Mouse (Mus musculus) CD4-positive helper T cell, adult 2 months (primary cell): ENCODE measurements around the gene Casz1.

Experiments used
- DNase-seq: peaks from one replicate; pipeline ENCODE4 v3.0.0-alpha.2; 2012; ENCODE audit warnings: low read depth, missing footprints, low spot score

The Casz1 gene

DNA sequence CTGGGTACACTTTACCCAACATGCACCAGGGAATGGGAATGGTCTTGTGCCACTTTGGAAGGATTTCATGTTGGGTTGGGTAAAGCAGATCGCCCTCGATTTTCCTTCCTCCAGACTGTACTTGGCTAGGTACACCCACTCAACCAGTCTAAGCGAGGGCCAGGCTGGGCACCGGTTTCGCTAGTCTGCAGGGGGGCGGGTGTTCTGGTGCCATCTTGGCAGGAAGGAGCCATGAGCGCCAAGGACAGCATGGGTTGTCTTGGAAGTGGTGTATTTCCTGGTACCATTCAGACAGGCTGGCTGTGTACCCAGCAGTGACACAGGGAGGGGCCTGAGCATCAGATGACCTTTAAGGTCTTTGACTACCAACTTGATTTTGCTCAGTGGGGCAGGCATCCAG is 101.1 kb downstream of the Casz1 start:
- DNase-seq = no peak

DNA sequence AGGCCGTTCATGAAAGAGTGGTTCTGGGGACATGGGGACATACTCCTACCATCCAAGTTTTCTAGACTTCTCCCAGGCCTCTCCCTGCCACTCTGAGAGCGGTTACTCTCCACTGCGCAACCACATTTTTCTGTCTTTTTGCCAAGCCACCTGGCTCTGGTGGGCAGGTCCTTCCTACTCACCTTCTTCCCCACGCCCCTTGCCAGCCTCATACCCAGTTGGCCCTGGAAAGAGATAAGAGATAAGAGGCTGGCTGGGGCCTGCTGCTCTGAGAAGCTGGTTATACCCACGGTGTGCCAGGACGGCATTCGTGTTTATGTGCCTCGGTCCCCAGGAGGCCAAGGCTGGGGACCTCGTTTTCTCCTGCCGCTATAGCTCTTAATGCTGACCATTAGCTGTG is 102.6 kb downstream of the Casz1 start:
- DNase-seq = no peak

GRCm38 (mm10) chr4:148908214-148908681 is 104.0 kb downstream of the Casz1 start:
- peak; percentile 28 for DNase-seq

- no peak for DNase-seq
Observed at GRCm38 (mm10) chr4:148908760-148909510, 104.7 kb downstream of the Casz1 start.

DNA sequence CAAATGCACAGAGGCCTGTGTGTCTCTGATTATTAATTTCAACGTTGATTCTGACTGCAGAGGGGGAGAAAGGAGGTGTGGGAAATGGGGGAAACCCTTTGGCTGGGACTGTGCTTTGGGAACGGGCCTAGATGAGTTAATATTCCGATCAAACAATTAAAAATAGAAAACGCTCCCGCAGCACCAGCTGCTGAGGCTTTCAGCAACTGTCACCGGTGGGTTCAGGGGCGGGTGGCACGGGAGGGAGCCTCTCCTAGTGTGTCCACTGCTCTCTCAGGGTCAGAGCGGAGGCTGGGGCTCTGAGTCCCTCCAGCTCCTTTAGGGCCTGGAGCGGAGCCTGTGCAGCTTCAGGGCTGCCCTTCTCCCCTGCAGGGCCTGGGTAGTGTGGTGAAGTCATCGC is 105.3 kb downstream of the Casz1 start:
- DNase-seq = no peak

GRCm38 (mm10) chr4:148912134-148912533 is 107.9 kb downstream of the Casz1 start:
- DNase-seq = no peak

GRCm38 (mm10) chr4:148912826-148913590 is 108.8 kb downstream of the Casz1 start:
- DNase-seq = no peak

- DNase-seq = no peak
Observed at GRCm38 (mm10) chr4:148914863-148915622, 110.8 kb downstream of the Casz1 start.

GRCm38 (mm10) chr4:148915849-148916248 is 111.6 kb downstream of the Casz1 start:
- DNase-seq = no peak

- no peak for DNase-seq
Observed at GRCm38 (mm10) chr4:148918707-148919447, 114.6 kb downstream of the Casz1 start.

DNA sequence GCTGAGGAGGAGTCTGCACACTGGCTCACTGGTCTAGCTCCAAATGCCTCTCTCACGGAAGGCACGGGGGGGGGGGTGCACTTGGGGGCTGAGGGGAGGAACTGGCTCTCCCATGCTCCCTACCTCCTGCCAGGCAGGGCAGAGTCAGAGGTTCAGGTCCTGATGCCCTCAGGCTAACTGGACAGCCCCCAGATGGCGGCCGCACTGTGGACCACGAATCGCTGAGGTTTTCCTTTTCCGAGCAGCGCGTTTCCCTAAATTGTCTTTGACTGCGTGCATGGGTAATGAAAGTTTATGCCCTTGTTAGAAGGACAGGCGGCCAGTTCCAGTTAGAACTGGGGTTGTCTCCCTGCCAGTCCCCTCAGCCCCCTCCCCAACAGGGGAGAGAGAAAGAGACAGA is 116.4 kb downstream of the Casz1 start:
- DNase-seq = no peak

GRCm38 (mm10) chr4:148922221-148922700 is 118.0 kb downstream of the Casz1 start:
- no peak for DNase-seq

DNA sequence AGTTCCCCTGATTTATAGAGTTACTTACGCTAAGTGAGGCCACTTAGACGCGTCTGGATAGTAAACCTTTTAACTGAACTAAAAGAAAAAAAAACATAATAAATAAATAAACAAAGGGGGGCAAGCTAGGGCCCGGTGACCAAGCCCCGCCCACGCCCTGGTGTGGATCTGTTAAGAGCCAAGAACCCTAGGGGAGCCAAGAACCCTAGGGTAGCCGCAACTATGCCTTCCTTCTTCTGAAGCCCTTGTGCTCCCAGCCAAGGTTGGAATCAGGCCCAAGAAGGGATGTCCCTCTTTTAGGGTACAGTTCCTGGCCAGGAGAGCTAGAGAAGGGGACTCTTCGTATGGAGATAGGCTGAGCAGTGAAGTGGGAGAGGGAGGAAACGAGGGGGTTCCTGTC is 119.2 kb downstream of the Casz1 start:
- no peak for DNase-seq

- no peak for DNase-seq
Observed at GRCm38 (mm10) chr4:148923976-148924375, 119.7 kb downstream of the Casz1 start.

DNA sequence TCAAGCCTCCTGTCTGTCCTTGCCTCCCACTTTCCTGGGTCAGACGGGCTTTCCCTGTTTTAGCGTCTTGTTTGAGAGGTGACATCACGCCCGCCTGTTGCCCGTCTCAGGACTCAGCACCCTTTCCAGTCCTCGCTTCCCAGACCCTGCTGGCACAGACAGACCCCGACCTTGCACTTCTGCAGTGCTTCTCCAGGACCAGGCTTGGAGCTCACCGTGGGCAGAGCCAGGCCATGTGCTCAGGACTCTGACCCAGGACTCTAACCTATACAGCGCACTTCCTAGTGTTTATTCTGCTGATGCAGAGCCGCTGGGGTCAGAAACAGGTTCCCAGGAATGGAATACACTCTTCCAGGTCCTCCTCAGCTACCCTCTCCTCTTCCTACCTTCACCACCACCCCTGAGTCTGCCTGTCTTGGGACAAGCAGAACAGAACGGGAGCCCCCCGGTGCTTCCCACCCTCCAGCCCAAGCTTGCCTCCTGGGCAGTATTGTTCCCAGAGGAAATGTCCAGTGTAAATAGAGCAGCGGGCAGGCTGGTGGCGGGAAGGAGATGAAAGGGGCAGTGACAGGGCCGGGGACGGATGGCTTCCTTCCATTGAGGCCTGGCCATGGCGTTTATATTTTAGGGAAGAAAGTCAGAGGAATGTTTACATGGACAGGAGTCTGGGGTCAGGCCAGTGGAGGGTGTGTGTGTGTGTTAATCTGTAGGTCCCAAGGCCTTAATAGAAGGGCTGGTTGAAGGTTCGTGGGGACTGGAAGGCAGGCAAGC is 121.5 kb downstream of the Casz1 start:
- no peak for DNase-seq

DNA sequence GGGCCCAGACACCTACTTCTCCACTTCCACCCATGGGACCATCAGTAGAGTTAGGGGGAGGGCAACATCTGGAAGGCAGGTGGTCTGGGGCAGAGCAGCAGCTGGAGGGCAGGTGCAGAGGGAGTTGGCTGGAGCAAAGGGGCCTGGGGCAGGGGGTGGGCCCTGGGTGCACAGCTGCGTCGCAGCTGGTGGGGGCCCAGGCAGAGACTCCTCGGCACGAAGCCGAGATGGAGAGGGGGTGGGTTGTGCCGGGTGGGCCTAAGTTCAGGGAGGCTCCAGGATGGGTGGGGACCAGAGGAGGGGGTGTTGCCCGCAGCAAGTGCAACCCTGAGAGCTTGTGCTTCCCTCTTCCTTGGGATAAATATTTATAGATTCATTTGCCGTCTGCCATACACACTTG is 122.2 kb downstream of the Casz1 start:
- DNase-seq = no peak

- DNase-seq = no peak
Observed at GRCm38 (mm10) chr4:148928316-148928715, 124.1 kb downstream of the Casz1 start.

DNA sequence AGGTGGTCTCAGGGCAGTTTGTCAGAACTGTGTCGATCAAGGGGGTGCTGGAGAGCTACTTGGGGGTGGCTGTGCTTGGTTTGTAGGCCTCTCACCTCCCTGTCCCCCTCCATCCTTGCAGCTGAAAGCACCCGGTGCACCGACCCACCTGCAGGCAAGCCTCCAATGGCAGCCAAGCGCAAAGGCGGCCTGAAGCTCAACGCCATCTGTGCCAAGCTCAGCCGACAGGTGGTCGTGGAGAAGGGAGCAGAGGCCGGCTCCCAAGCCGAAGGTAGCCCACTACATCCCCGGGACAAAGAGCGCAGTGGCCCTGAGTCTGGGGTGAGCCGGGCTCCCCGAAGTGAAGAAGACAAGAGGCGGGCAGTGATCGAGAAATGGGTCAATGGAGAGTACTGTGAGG is 124.6 kb downstream of the Casz1 start:
- no peak for DNase-seq

DNA sequence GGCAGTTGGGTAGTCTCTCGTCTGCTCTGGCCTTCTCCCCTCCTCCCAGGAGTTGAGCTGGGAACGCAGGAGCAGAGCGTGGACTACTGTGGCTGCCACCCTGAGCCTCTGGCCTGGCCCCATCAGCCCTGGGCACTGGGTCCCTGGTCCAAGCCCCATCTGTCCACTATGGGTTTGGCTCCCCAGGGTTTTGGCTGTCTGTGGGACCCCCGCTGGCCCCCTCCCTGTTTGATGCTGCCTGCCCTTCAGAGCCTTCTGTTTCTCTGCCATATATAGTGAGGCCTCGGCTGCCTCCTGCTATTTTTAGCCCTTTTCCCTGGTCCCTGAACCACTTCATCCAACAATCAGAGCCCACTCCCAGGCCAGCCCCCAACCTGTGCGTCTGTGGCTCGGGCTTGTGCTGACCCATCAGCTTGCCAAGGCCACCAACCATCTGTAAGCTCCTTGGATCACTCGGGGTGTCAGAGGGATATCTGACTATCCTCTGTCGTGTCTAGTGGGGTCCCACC is 126.5 kb downstream of the Casz1 start:
- DNase-seq = no peak

DNA sequence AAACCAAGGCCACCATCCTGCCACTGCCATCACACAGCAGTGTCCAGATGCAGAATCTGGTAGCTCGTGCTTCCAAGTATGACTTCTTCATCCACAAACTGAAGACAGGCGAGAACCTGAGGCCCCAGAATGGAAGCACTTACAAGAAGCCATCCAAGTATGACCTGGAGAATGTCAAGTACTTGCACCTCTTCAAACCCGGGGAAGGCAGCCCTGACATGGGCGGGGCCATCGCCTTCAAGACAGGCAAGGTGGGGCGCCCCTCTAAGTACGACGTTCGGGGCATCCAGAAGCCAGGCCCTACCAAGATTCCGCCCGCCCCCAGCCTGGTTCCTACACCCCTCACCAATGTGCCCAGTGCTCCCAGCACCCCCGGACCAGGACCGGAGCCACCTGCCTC is 128.9 kb downstream of the Casz1 start:
- DNase-seq = no peak
